In the genomic region with DNA sequence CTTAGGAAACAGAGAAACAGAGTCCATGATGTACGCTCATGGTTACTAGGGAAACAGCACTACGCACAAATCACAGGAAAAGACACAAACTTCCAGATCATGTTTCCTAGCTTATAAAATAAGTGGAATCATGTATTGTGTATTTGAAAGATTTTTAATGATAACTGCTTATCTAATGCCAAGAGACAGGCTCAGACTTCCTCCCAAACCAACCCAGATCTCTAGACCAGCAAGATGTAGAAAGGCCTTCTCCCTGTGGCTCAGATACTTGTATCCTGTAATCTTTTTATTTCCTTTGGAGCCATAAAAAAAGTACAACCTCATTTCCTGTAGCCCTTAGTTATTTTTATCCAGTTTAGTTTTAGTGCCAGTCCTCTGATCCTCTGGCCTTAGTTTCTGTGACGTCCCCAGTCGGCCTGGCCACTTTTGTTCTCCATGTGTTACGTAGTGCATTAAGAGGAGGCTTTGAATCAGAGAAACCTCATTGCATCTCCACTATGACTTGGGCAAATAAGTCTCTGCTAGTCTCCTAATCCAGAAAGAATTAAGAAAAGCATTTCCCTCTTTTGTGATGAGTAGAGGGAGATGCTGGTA, we compare ENCODE assay signal across 22 mouse cellular contexts. TPM values are rescaled to one million over a fixed set of nuclear protein-coding genes. Genes with fewer than 3 reads are reported as not detected.
DNase-seq lines count a peak whose midpoint lies in the region; ATAC-seq and TF ChIP-seq lines count a peak whose summit lies in the region.
"Had no signal": no experiment of that assay in that cellular context is flagged by ENCODE, and none has a peak within 500 bp of the region (broad histone marks: within the 10 kb centered on the region; RNA-seq: fewer than 3 reads in every experiment).

No protein-coding gene starts in this region.

- no peak overlapping the region for H3K4me3 ChIP-seq in kidney, adult 2 months (ENCODE audit: insufficient read depth, low read depth, low read length)
- H3K4me3 ChIP-seq in kidney, embryonic 14.5 days (ENCODE audit: low read length) = no peak overlapping the region
- H3K4me3 ChIP-seq in midbrain, embryonic 11.5 days (ENCODE audit: low read depth, low read length) = no peak overlapping the region
- H3K4me3 ChIP-seq in midbrain, embryonic 16.5 days (ENCODE audit: low read depth, low read length) = no peak overlapping the region
- H3K4me3 ChIP-seq in liver, postnatal 0 days (ENCODE audit: low read depth, low read length) = no peak overlapping the region
- H3K4me3 ChIP-seq: embryonic facial prominence, embryonic 13.5 days; forebrain, embryonic 12.5 days; gastrocnemius, adult 2 months; hindbrain, embryonic 13.5 days had no signal

- no peak overlapping the region for H3K4me2 ChIP-seq in kidney, embryonic 14.5 days (replicated peaks; ENCODE audit: low read depth, low read length)
- H3K4me2 ChIP-seq in midbrain, embryonic 11.5 days = no peak overlapping the region
- no peak overlapping the region for H3K4me2 ChIP-seq in midbrain, embryonic 16.5 days (ENCODE audit: low read length)
- H3K4me2 ChIP-seq in liver, postnatal 0 days (ENCODE audit: low read depth, low read length) = no peak overlapping the region
- H3K4me2 ChIP-seq: embryonic facial prominence, embryonic 13.5 days; forebrain, embryonic 12.5 days; hindbrain, embryonic 13.5 days had no signal

- no peak for TF ChIP-seq CTCF in kidney, adult 2 months (conservative IDR thresholded peaks at IDR 0.05; ENCODE audit: insufficient read depth, insufficient read length, low read depth, low read length)
- TF ChIP-seq CTCF in liver, postnatal 0 days (IDR thresholded peaks at IDR 0.05; ENCODE audit: low read depth) = no peak

- H3K4me1 ChIP-seq in kidney, adult 2 months (ENCODE audit: control insufficient read depth, insufficient read depth, low read length) = no peaks in the 10 kb centered on the region
- no peaks in the 10 kb centered on the region for H3K4me1 ChIP-seq in kidney, embryonic 14.5 days (ENCODE audit: control insufficient read depth, insufficient read depth, low read length)
- H3K4me1 ChIP-seq in midbrain, embryonic 11.5 days (ENCODE audit: control insufficient read depth, insufficient read depth, low read length) = no peaks in the 10 kb centered on the region
- no peaks in the 10 kb centered on the region for H3K4me1 ChIP-seq in midbrain, embryonic 16.5 days (ENCODE audit: control insufficient read depth, insufficient read depth, low read length)
- no peaks in the 10 kb centered on the region for H3K4me1 ChIP-seq in liver, postnatal 0 days (ENCODE audit: insufficient read depth)
- H3K4me1 ChIP-seq: embryonic facial prominence, embryonic 13.5 days; forebrain, embryonic 12.5 days; hindbrain, embryonic 13.5 days had no signal

- no peak for ATAC-seq in kidney, embryonic 14.5 days (ENCODE audit: low FRiP score, low TSS enrichment)
- ATAC-seq in midbrain, embryonic 11.5 days (ENCODE audit: low FRiP score) = no peak
- no peak for ATAC-seq in midbrain, embryonic 16.5 days
- ATAC-seq in liver, postnatal 0 days = no peak
- ATAC-seq: forebrain, embryonic 16.5 days had no signal

- H3K9me3 ChIP-seq in kidney, embryonic 14.5 days (ENCODE audit: control insufficient read depth, low read length) = no peaks in the 10 kb centered on the region
- H3K9me3 ChIP-seq in midbrain, embryonic 11.5 days (ENCODE audit: control insufficient read depth, low read length) = no peaks in the 10 kb centered on the region
- H3K9me3 ChIP-seq in midbrain, embryonic 16.5 days (replicated peaks; ENCODE audit: control insufficient read depth, low read length, poor library complexity, severe bottlenecking) = no peaks in the 10 kb centered on the region
- no peaks in the 10 kb centered on the region for H3K9me3 ChIP-seq in liver, postnatal 0 days (ENCODE audit: low read length)
- H3K9me3 ChIP-seq: embryonic facial prominence, embryonic 13.5 days; forebrain, embryonic 12.5 days; hindbrain, embryonic 13.5 days had no signal

- H3K9ac ChIP-seq in kidney, embryonic 14.5 days (ENCODE audit: low read depth, low read length) = no peak overlapping the region
- no peak overlapping the region for H3K9ac ChIP-seq in midbrain, embryonic 11.5 days (ENCODE audit: low read length)
- H3K9ac ChIP-seq in midbrain, embryonic 16.5 days (ENCODE audit: low read depth, low read length) = no peak overlapping the region
- H3K9ac ChIP-seq in liver, postnatal 0 days (replicated peaks) = no peak overlapping the region
- H3K9ac ChIP-seq: embryonic facial prominence, embryonic 13.5 days; forebrain, embryonic 12.5 days; hindbrain, embryonic 13.5 days had no signal

- TF ChIP-seq EP300 in liver, postnatal 0 days (IDR thresholded peaks at IDR 0.05; ENCODE audit: low read depth) = no peak

- 0 out of 2 replicates have a peak overlapping the region, but pooled peaks have one; percentile 2 for H3K27ac ChIP-seq in kidney, adult 2 months (ENCODE audit: insufficient read depth, low read depth, low read length)
- H3K27ac ChIP-seq in kidney, embryonic 14.5 days (ENCODE audit: low read depth, low read length) = no peak overlapping the region
- H3K27ac ChIP-seq in midbrain, embryonic 11.5 days (ENCODE audit: low read depth, low read length) = no peak overlapping the region
- H3K27ac ChIP-seq in midbrain, embryonic 16.5 days (ENCODE audit: low read length) = no peak overlapping the region
- no peak overlapping the region for H3K27ac ChIP-seq in liver, postnatal 0 days (ENCODE audit: low read depth)
- H3K27ac ChIP-seq: embryonic facial prominence, embryonic 13.5 days; forebrain, embryonic 12.5 days; gastrocnemius, adult 2 months; hindbrain, embryonic 13.5 days had no signal

- peak; percentile 12 to 32 for DNase-seq in adrenal gland, adult (ENCODE audit: inconsistent age in 2 of 2, low spot score in 1 of 2)
- no peak for DNase-seq in adrenal gland, postnatal 14 days
- peak; percentile 54 for DNase-seq in kidney, adult 2 months
- DNase-seq in midbrain, embryonic 11.5 days (ENCODE audit: low spot score, missing footprints) = peak; percentile 53
- DNase-seq in kidney, postnatal 36 days = peak; percentile 27 to 41
- DNase-seq in liver, postnatal 0 days = no peak
- DNase-seq: adrenal gland, postnatal 25 days; cerebellum, adult 18-20 months; cerebellum, adult 9-11 months; cerebellum, postnatal 36 days; gastrocnemius, adult 2 months; gastrocnemius, postnatal 25 days; heart, postnatal 10 days; heart, postnatal 4 days had no signal

- WGBS in kidney, adult 2 months = 69% methylated on average over 5 of the region's 5 CpGs
- WGBS in kidney, embryonic 14.5 days = 71% methylated on average over 5 of the region's 5 CpGs
- WGBS in midbrain, embryonic 11.5 days = 85% methylated on average over 5 of the region's 5 CpGs
- 86% methylated on average over 5 of the region's 5 CpGs for WGBS in midbrain, embryonic 16.5 days
- WGBS in liver, postnatal 0 days (ENCODE audit: insufficient replicate concordance) = 74% methylated on average over 5 of the region's 5 CpGs

- H3K27me3 ChIP-seq in kidney, adult 2 months (replicated peaks; ENCODE audit: control insufficient read depth, insufficient read depth, low read length) = no peaks in the 10 kb centered on the region
- H3K27me3 ChIP-seq in kidney, embryonic 14.5 days (ENCODE audit: control insufficient read depth, insufficient read depth, low read length) = no peaks in the 10 kb centered on the region
- H3K27me3 ChIP-seq in midbrain, embryonic 11.5 days (ENCODE audit: control insufficient read depth, insufficient read depth, low read length) = no peaks in the 10 kb centered on the region
- no peaks in the 10 kb centered on the region for H3K27me3 ChIP-seq in midbrain, embryonic 16.5 days (ENCODE audit: control insufficient read depth, insufficient read depth, low read depth, low read length)
- H3K27me3 ChIP-seq in liver, postnatal 0 days (ENCODE audit: insufficient read depth, low read length) = no peaks in the 10 kb centered on the region
- H3K27me3 ChIP-seq: embryonic facial prominence, embryonic 13.5 days; forebrain, embryonic 12.5 days; hindbrain, embryonic 13.5 days had no signal

- TF ChIP-seq POLR2A in kidney, adult 2 months (IDR thresholded peaks at IDR 0.05; ENCODE audit: low read depth, low read length) = no peak

- no peaks in the 10 kb centered on the region for H3K36me3 ChIP-seq in kidney, adult 2 months (ENCODE audit: control insufficient read depth, insufficient read depth, low read length)
- no peaks in the 10 kb centered on the region for H3K36me3 ChIP-seq in kidney, embryonic 14.5 days (ENCODE audit: control insufficient read depth, insufficient read depth, low read length)
- no peaks in the 10 kb centered on the region for H3K36me3 ChIP-seq in midbrain, embryonic 11.5 days (ENCODE audit: control insufficient read depth, insufficient read depth, low read length)
- no peaks in the 10 kb centered on the region for H3K36me3 ChIP-seq in midbrain, embryonic 16.5 days (ENCODE audit: control insufficient read depth, insufficient read depth, low read length)
- no peaks in the 10 kb centered on the region for H3K36me3 ChIP-seq in liver, postnatal 0 days (replicated peaks; ENCODE audit: insufficient read depth, low read length)
- H3K36me3 ChIP-seq: embryonic facial prominence, embryonic 13.5 days; forebrain, embryonic 12.5 days; hindbrain, embryonic 13.5 days had no signal

RNA-seq across cellular contexts. Expression of gene Ddit4l, which starts 34.9 kb away (rescaled TPM):
- 0.33 and 0.34 TPM in 2 replicates for total RNA-seq in adrenal gland, postnatal 14 days (2021)
- 7.0 and 12.0 TPM in 2 replicates for polyA plus RNA-seq in kidney, adult 2 months (2012; rRNA removed)
- polyA plus RNA-seq in kidney, embryonic 14.5 days (2014; fragmentation: Nextera tagmentation; extraction: Ambion mirVana) = 10.0 and 13.5 TPM in 2 replicates
- polyA plus RNA-seq in midbrain, embryonic 11.5 days (2014; fragmentation: Nextera tagmentation; extraction: Ambion mirVana) = 13.7 and 16.8 TPM in 2 replicates
- polyA plus RNA-seq in midbrain, embryonic 16.5 days (2015; fragmentation: Nextera tagmentation; extraction: Ambion mirVana) = 6.5 and 7.7 TPM in 2 replicates
- polyA plus RNA-seq in liver, postnatal 0 days (2015; fragmentation: Nextera tagmentation; extraction: Ambion mirVana) = 0.95 and 2.5 TPM in 2 replicates
- total RNA-seq: granulocyte monocyte progenitor cell, adult 5-6 weeks; MEL had no signal

Comparison
In these comparisons a context has a peak if more than half of its experiments do, and no peak if none do; other contexts are left out.
1. DNase-seq: peak in adrenal gland, adult (2 of 2), kidney, adult 2 months (single experiment), midbrain, embryonic 11.5 days (single experiment) and kidney, postnatal 36 days (2 of 2); none in adrenal gland, postnatal 14 days (single experiment) and liver, postnatal 0 days (single experiment).